Mouse (Mus musculus) skeletal muscle tissue, postnatal 0 days (tissue): Measurements from ENCODE around the gene Rnf8. TPM values are rescaled to one million over a fixed set of nuclear protein-coding genes. Genes with fewer than 3 reads are reported as not detected.

ENCODE experiments used
- microRNA-seq, 2 experiments: library from miRNA; unstranded; fragments of <30 nt; microRNA quantifications; one replicate each; pipeline ENCODE4; 2016
- polyA plus RNA-seq: library from polyadenylated mRNA; unstranded; fragments of >200 nt; fragmentation: Nextera tagmentation; extraction: Ambion mirVana; gene quantifications from 2 replicates; pipeline ENCODE4 v1.2.1, GENCODE M21; 2015

Gene Rnf8
- polyA plus RNA-seq, result 39.4 and 41.7 TPM in 2 replicates

DNA sequence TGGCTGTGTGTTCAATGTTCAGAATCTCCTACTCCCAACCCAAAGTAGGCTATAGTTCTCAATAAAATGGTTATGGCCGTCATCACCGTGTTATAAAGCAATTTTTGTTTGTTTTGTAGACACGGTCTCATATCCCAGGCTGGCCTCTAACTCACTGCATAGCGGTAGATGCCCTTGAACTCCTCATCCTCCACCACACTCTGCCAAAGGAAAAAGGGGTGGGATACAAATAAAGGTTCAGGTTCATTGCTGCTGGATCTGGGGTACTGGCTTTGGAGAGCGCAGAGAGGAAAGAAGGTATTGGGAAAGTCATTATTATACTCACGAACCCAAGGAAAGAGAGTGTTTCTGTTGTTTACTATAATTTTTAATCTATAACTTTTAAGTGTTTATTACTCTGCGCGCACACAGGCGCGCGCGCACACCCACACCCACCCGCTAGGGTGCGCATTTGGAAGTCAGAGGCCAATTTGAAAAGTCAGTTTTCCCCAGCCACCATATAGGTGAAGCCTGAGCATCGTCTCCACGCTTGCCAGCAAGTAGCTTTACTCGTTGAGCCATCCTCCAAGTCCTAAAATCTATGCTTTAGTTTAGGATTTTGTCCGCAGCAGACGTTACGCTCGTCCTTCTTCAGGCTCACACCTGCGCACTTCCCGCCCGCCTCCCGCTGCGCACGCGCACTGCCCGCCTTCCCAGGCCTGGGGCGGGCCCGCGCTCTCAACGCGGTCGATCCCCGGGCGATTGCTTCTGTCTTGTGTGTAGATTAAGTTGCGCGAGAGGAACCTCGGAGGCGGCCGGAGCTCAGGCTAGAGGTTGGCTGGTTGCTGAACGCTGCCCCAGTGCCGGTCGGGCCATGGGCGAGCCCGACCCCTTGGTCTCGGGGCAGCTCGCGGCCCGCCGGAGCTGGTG is at the start of gene Rnf8, which contains the start of gene Gm28043:
Rnf8 (plus strand) TSS at position 676 of the 909 bp plus-strand sequence.
Gm28043 (plus strand) TSS at position 762 of the 909 bp plus-strand sequence.

DNA sequence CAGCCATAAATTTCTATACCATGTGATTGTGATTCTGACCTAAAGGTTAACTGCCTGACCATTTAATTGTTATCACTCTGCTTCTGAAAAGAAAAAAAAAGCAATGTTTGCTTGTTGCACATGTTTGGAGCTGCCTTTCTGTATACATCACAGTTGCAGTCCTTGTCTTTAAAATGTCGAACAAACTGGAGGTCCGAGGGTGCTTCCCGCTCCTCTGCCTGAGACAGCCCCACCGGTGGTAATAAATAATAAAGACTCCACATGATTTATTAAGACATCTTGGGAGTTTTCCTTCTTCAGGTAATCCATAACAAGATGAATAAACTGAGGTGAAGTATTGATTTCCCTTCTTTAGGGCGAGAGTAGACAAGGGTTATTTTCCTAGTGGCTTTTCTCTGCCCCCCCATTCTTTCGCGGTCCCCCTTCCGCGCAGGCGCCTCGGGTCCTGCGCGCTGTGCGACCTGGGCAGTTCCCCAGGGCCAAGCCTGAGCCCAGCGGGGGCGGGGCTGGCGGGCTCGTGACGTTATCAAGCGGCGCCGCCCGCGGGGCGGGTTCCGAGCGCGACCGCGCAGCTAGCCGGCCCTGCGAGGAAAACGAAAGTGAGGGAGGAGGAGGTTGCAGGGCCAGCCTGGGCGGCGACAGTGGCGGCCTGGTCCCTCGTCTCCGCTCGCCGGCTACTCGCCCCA is 45.6 kb downstream of the Rnf8 start, which contains the start of gene Cmtr1:
Cmtr1 (plus strand) TSS at position 520 of the 686 bp plus-strand sequence.

Small RNA genes lying within 50 kb of the gene (microRNA-seq; reads per million reads assigned to microRNA genes)
- 0 reads per million in 2 experiments for gene Mir7667

Other genes starting within 250 kb of the Rnf8 start
- 14.2 and 14.9 TPM in 2 replicates for gene Pim1, start 124.0 kb upstream of the Rnf8 start, polyA plus RNA-seq
- not detected in 2 replicates for gene Gm17657, start 65.2 kb upstream of the Rnf8 start, polyA plus RNA-seq
- gene Tbc1d22b, start 65.0 kb upstream of the Rnf8 start, polyA plus RNA-seq, result 4.4 and 4.6 TPM in 2 replicates
- gene Tmem217, start 62.4 kb upstream of the Rnf8 start, polyA plus RNA-seq, result 0.12 and 0.33 TPM in 2 replicates
- 0.68 and 1.1 TPM in 2 replicates for gene Gm28043, start 86 bp downstream of the Rnf8 start, polyA plus RNA-seq
- 64.7 and 69.2 TPM in 2 replicates for gene Cmtr1, start 45.8 kb downstream of the Rnf8 start, polyA plus RNA-seq
- 3.2 and 4.1 TPM in 2 replicates for gene Ccdc167, start 102.3 kb downstream of the Rnf8 start, polyA plus RNA-seq